Mouse (Mus musculus): Measurements from ENCODE around the gene Gne. TPM values are rescaled to one million over a fixed set of nuclear protein-coding genes. Genes with fewer than 3 reads are reported as not detected.

Gene Gne
- polyA plus RNA-seq, 1 experiment from 2014 or later = 46.3 TPM

DNA sequence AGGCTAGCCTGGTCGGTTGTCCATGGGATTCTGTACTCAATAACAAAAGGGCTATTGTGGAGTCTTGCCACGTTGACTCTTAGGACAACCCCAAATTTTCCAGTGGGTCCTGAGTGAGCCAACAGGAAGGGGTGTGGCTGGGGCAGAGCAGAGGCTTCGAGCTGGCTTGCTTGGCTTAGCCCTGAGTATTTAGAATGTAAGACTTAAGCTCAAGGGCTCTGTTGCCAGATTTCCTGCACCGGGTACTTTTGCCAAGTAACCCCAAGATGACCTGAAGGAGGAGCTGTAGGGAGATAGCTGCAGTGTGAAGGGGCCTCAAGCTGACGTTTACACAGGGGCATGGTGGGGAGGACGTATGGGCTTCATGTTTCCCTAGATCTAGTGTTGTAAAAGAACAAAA is 23.4 kb upstream of the Gne start:
- Histone ChIP-seq H3K4me2 (no peak overlapping the region), H3K27ac (ENCODE audit: low read depth, low read length) (no peak overlapping the region), H3K9ac (ENCODE audit: low read depth, low read length) (no peak overlapping the region), H3K4me1 (replicated peaks; ENCODE audit: control insufficient read depth, insufficient read depth, low read length) (0 out of 2 replicates have a peak, but pooled peaks cover 4% of the 10 kb centered on the region), H3K4me3 (ENCODE audit: low read depth, low read length) (no peak overlapping the region), H3K36me3 (ENCODE audit: control insufficient read depth, insufficient read depth, low read length) (no peaks in the 10 kb centered on the region), H3K9me3 (ENCODE audit: control insufficient read depth, low read length) (no peaks in the 10 kb centered on the region), H3K27me3 (replicated peaks; ENCODE audit: control insufficient read depth, insufficient read depth, low read length) (no peaks in the 10 kb centered on the region)
- ATAC-seq (replicated peaks; ENCODE audit: low FRiP score) (no peak), DNase-seq (ENCODE audit: low spot score) (no peak)
- 41% methylated on average over 6 of the region's 6 CpGs for WGBS

DNA sequence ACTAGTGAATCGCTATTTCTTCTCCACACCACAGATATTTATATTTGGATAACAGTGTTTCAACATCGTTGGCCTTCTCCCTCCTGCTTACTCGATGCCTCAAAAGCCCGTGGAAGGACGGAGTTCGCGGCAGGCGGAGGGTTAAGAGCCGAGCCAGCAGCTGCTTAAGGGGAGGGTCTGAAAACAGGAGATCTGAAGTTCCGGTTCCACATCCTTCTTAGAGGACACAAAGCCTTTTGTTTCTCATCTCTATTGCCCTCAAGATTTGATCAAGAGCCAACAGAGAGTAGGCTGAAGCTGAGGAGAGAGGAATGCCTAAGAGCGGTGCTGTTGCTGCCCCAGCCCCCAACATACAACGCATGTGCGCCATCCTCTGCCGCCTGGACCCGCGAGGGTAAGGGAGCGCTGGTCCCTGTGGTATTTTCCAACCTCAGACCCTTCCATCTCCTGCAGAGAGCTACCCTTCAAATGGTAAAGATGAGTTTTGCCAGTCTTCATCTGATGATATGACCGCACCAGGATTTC is 22.4 kb upstream of the Gne start:
- WGBS = 20% methylated on average over 18 of the region's 18 CpGs
- H3K27ac ChIP-seq (ENCODE audit: low read depth, low read length) = no peak overlapping the region; the same call in 1 of the 2 replicates
- no peaks in the 10 kb centered on the region for H3K9me3 ChIP-seq (ENCODE audit: control insufficient read depth, low read length)
- H3K4me3 ChIP-seq (ENCODE audit: low read depth, low read length) = 0 out of 2 replicates have a peak overlapping the region, but pooled peaks have one; percentile 11
- no peaks in the 10 kb centered on the region for H3K27me3 ChIP-seq (replicated peaks; ENCODE audit: control insufficient read depth, insufficient read depth, low read length)
- DNase-seq (ENCODE audit: low spot score) = no peak
- H3K9ac ChIP-seq (ENCODE audit: low read depth, low read length) = peak overlapping the region; percentile 32; the same call in 1 of the 2 replicates
- H3K4me2 ChIP-seq = peak overlapping the region; percentile 38
- 0 out of 2 replicates have a peak, but pooled peaks cover 4% of the 10 kb centered on the region for H3K4me1 ChIP-seq (replicated peaks; ENCODE audit: control insufficient read depth, insufficient read depth, low read length)
- no peak for ATAC-seq (replicated peaks; ENCODE audit: low FRiP score)
- no peaks in the 10 kb centered on the region for H3K36me3 ChIP-seq (ENCODE audit: control insufficient read depth, insufficient read depth, low read length)

DNA sequence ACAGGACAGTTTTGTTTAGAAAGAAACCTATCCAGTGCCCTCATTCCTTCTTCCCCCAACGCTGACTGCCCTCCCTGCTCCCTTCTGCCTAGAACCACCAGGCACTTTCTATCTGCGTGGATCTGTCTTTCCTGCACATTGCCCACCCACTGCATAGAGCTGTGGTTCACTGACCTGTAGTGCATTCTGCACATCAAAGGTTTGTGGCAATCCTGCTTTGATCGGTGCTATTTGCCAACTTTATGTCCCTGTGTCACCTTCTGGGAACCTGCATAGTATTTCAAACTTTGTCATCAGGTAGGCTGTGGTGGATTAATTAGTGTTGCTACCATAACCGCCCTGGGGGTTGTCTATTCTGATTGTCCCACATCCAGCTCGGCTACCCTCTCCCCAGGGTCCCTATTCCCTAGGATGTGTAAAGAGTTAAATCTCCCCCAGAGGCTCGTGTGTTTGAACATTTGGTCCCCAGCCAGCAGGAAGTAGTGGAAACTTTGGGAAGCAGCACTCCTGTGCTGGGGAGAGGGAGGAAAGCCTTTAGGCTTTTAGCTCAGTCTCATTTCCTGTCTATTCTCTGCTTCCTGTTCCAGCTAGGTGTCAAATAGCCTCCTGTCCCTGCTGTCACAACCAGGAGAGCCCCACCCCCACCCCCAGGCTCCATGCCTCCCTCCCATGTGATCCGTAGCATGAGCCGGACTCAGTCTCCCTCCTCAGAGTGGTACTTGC is 20.4 kb upstream of the Gne start:
- Histone ChIP-seq H3K4me2 (no peak overlapping the region), H3K27me3 (replicated peaks; ENCODE audit: control insufficient read depth, insufficient read depth, low read length) (no peaks in the 10 kb centered on the region), H3K9me3 (ENCODE audit: control insufficient read depth, low read length) (no peaks in the 10 kb centered on the region), H3K27ac (ENCODE audit: low read depth, low read length) (no peak overlapping the region), H3K36me3 (ENCODE audit: control insufficient read depth, insufficient read depth, low read length) (no peaks in the 10 kb centered on the region), H3K4me3 (ENCODE audit: low read depth, low read length) (no peak overlapping the region), H3K9ac (ENCODE audit: low read depth, low read length) (no peak overlapping the region), H3K4me1 (replicated peaks; ENCODE audit: control insufficient read depth, insufficient read depth, low read length) (0 out of 2 replicates have a peak, but pooled peaks cover 4% of the 10 kb centered on the region)
- DNase-seq (ENCODE audit: low spot score) (no peak), ATAC-seq (replicated peaks; ENCODE audit: low FRiP score) (no peak)
- 45% methylated on average over 8 of the region's 8 CpGs for WGBS

DNA sequence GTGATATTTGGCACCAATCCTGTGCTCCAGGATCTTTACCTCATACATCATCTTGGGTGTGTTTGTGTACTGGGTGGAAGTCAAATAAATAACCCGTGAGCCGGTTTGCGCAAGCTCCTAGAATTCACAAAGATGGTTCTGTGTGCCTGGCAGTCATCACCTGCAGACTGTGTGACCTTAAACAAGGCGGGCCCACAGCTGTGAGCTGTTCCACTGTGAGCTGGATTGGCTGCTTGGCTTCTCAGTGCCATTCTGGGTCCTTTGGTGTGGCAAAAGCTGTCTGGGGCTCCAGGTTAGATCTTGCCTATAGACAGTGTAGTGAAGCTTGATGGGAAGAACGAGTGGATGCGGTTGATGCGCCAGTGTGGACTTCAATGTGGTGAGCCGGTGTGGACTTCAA is 19.6 kb upstream of the Gne start:
- 81% methylated on average over 8 of the region's 8 CpGs for WGBS
- DNase-seq (ENCODE audit: low spot score) = no peak

DNA sequence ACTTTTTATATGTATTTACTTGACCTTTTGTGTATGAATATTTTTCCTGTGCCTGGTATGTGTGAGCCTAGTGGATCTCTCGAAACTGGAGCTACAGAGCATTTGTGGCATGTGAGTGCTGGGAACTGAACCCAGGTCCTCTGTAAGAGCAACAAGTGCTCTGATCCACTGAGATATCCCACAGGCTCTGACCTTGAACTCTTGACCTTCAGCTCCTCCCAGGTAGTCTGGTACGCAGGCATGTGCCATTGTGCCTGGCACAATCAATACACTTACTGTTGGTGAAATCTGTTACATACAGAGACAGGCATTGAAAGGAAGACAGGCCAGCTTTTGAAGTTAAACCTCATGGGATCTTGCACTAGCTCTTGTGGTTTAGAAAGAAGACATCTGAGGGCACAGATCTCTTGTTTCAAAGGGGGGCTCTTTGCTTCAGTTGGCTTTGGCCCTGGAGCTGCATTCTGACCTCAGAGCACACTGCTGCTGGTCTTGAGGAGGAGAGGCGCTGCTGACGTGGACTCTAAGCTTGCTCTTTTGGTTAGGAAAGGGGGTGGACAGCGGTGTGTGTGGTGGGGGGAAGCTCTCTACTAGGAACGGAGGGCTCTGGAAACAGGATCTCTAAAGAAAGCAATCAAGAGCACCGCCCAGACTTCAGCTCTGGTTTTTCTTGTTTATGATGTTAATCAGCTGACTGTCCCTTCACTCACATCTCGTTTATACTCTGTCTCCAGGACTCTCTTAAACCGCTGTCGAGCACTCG is 13.8 kb upstream of the Gne start:
- DNase-seq (ENCODE audit: low spot score) (no peak), ATAC-seq (replicated peaks; ENCODE audit: low FRiP score) (no peak)
- no peak overlapping the region for H3K4me2 ChIP-seq
- no peak overlapping the region for H3K27ac ChIP-seq (ENCODE audit: low read depth, low read length)
- H3K4me3 ChIP-seq (ENCODE audit: low read depth, low read length) = no peak overlapping the region
- no peaks in the 10 kb centered on the region for H3K27me3 ChIP-seq (replicated peaks; ENCODE audit: control insufficient read depth, insufficient read depth, low read length)
- H3K9ac ChIP-seq (ENCODE audit: low read depth, low read length) = no peak overlapping the region
- H3K4me1 ChIP-seq (replicated peaks; ENCODE audit: control insufficient read depth, insufficient read depth, low read length) = peaks cover under 1% of the 10 kb centered on the region; the same call in 1 of the 2 replicates
- H3K9me3 ChIP-seq (ENCODE audit: control insufficient read depth, low read length) = no peaks in the 10 kb centered on the region
- WGBS = 46% methylated on average over 11 of the region's 11 CpGs
- H3K36me3 ChIP-seq (ENCODE audit: control insufficient read depth, insufficient read depth, low read length) = no peaks in the 10 kb centered on the region

More for the DNA sequence above, 19.6 kb upstream of the Gne start:
- no peaks in the 10 kb centered on the region for H3K9me3 ChIP-seq (ENCODE audit: control insufficient read depth, low read length)
- no peak overlapping the region for H3K4me2 ChIP-seq
- H3K27me3 ChIP-seq (replicated peaks; ENCODE audit: control insufficient read depth, insufficient read depth, low read length) = no peaks in the 10 kb centered on the region
- H3K9ac ChIP-seq (ENCODE audit: low read depth, low read length) = no peak overlapping the region
- no peak for ATAC-seq (replicated peaks; ENCODE audit: low FRiP score)
- 0 out of 2 replicates have a peak, but pooled peaks cover 4% of the 10 kb centered on the region for H3K4me1 ChIP-seq (replicated peaks; ENCODE audit: control insufficient read depth, insufficient read depth, low read length)
- no peak overlapping the region for H3K27ac ChIP-seq (ENCODE audit: low read depth, low read length)
- H3K4me3 ChIP-seq (ENCODE audit: low read depth, low read length) = no peak overlapping the region
- H3K36me3 ChIP-seq (ENCODE audit: control insufficient read depth, insufficient read depth, low read length) = no peaks in the 10 kb centered on the region

DNA sequence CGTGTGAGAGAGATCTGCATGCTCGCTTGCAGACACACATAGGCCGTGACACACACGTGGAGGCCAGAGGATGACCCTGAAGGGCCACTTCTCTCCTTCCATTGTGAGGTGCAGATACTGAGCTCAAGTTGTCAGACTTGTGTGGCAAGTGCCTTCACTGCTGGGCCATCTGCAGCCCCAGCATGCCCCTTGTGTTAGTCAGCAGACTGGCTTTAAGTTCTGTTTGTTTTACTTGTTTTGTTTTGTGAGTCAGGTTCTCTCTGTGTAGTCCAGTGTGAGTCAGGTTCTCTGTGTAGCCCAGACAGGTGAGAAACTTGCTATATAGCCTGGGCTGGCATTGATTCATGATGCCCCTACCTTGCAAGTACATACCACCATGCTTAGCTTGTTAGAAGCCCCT is 10.5 kb upstream of the Gne start:
- H3K4me2 ChIP-seq = no peak overlapping the region
- H3K9me3 ChIP-seq (ENCODE audit: control insufficient read depth, low read length) = no peaks in the 10 kb centered on the region
- H3K27ac ChIP-seq (ENCODE audit: low read depth, low read length) = no peak overlapping the region
- DNase-seq (ENCODE audit: low spot score) (no peak), ATAC-seq (replicated peaks; ENCODE audit: low FRiP score) (no peak)
- peaks cover 6% of the 10 kb centered on the region; the same call in 1 of the 2 replicates for H3K4me1 ChIP-seq (replicated peaks; ENCODE audit: control insufficient read depth, insufficient read depth, low read length)
- H3K9ac ChIP-seq (ENCODE audit: low read depth, low read length) = no peak overlapping the region
- no peaks in the 10 kb centered on the region for H3K27me3 ChIP-seq (replicated peaks; ENCODE audit: control insufficient read depth, insufficient read depth, low read length)
- no peak overlapping the region for H3K4me3 ChIP-seq (ENCODE audit: low read depth, low read length)
- 85% methylated on average over 4 of the region's 4 CpGs for WGBS
- no peaks in the 10 kb centered on the region for H3K36me3 ChIP-seq (ENCODE audit: control insufficient read depth, insufficient read depth, low read length)

DNA sequence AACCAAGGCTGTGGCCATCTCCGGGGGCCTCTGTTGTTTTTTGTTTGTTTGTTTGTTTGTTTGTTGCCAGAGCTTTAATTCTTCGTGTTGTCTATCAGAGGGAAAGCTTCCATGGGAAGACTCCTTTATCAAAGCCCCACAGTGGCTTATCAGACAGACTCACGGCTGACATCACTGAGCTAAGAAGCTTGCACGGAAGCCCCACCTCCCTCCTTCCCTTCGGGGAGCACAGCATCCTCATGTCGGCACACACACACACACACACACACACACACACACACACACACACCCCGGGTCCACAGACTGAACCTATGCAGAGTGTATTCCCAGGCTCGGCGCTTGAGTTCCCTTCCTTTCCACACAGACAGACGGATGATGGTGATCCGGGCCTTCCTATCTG is 8.4 kb upstream of the Gne start:
- ATAC-seq (replicated peaks; ENCODE audit: low FRiP score) (peak; percentile 85), DNase-seq (ENCODE audit: low spot score) (no peak)
- H3K36me3 ChIP-seq (ENCODE audit: control insufficient read depth, insufficient read depth, low read length) = no peaks in the 10 kb centered on the region
- H3K27ac ChIP-seq (ENCODE audit: low read depth, low read length) = no peak overlapping the region
- 58% methylated on average over 11 of the region's 11 CpGs for WGBS
- no peak overlapping the region for H3K4me3 ChIP-seq (ENCODE audit: low read depth, low read length)
- H3K4me1 ChIP-seq (replicated peaks; ENCODE audit: control insufficient read depth, insufficient read depth, low read length) = peaks cover 6% of the 10 kb centered on the region; the same call in 1 of the 2 replicates
- H3K4me2 ChIP-seq = no peak overlapping the region
- H3K9ac ChIP-seq (ENCODE audit: low read depth, low read length) = no peak overlapping the region
- H3K9me3 ChIP-seq (ENCODE audit: control insufficient read depth, low read length) = no peaks in the 10 kb centered on the region
- no peaks in the 10 kb centered on the region for H3K27me3 ChIP-seq (replicated peaks; ENCODE audit: control insufficient read depth, insufficient read depth, low read length)

DNA sequence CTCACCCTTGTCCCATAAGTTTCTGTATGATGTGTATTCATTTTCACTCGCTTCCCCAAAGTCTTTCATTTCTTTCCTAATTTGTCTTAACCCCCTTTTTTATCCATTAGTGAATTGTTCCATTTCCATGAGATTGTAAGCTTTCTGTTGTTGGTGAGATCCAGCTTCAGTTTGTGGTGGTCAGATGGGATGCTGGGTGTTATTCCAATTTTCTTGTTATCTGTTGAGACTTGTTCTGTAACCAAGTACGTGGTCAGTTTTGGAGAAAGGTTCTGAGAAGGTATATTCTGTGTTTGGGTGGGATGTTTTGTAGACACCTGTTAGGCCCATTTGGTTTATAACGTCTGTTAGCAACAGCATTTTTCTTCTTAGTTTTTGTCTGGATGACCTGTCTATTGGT is 1.6 kb upstream of the Gne start:
- WGBS = 85% methylated on average over 3 of the region's 3 CpGs

More for the DNA sequence above, 1.6 kb upstream of the Gne start:
- DNase-seq (ENCODE audit: low spot score) (no peak), ATAC-seq (replicated peaks; ENCODE audit: low FRiP score) (no peak)
- Histone ChIP-seq H3K9me3 (ENCODE audit: control insufficient read depth, low read length) (no peaks in the 10 kb centered on the region), H3K4me3 (ENCODE audit: low read depth, low read length) (no peak overlapping the region), H3K4me2 (no peak overlapping the region), H3K27ac (ENCODE audit: low read depth, low read length) (no peak overlapping the region), H3K27me3 (replicated peaks; ENCODE audit: control insufficient read depth, insufficient read depth, low read length) (peaks cover 4% of the 10 kb centered on the region; the same call in 1 of the 2 replicates), H3K4me1 (replicated peaks; ENCODE audit: control insufficient read depth, insufficient read depth, low read length) (peaks cover 3% of the 10 kb centered on the region; the same call in 1 of the 2 replicates), H3K36me3 (ENCODE audit: control insufficient read depth, insufficient read depth, low read length) (no peaks in the 10 kb centered on the region), H3K9ac (ENCODE audit: low read depth, low read length) (no peak overlapping the region)

All from liver, embryonic 11.5 days (tissue).